Mouse (Mus musculus): Measurements from ENCODE around the gene Jkamp. TPM values are rescaled to one million over a fixed set of nuclear protein-coding genes. Genes with fewer than 3 reads are reported as not detected.

The Jkamp gene
- 33.2 and 48.3 TPM in 2 replicates for total RNA-seq (2012; rRNA removed)

DNA sequence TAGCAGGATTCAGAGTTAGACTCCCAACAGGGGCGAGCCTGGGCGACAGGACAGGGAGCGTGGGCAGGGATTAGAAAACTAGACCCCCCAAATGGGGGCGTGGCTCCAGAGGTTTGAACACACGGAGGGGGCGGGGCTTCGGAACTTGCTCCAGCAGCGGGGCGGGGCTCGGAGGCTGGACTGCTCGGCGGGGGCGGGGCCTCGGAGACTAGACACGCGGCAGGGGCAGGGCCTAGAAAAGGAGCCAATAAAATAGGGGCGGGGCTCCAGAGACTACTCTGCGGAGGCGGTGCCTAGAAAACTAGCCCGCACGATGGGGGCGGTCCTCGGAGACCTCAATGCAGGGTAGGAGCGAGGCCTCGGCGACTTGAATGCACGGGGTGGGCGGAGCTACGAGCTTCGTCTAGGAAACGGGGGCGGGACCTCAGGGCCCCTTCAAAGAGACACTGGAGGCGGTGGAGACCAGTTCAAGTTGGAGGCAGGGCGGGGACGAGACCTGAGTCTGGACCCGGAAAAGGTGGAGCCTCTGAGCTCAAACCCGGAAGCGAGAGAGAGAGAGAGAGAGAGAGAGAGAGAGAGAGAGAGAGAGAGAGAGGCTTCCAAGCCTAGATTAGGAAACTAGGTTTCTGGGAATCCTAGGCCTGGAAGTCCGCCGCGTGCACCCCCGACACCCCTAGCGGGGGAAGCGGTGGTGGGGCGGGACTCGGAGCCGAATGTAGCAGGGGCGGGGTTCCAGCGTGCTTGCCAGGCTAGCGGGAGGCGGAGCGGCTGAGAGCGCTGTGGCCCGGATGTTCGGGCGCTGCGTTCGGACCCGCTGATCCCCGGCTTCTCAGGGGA lies at the start of gene Jkamp, which contains the start of gene L3hypdh:
Jkamp (plus strand) TSS at position 261 of the 837 bp plus-strand sequence.
L3hypdh (minus strand) TSS at position 111 of the 837 bp plus-strand sequence.
- Histone ChIP-seq H3K9me3 (ENCODE audit: control insufficient read depth, insufficient read depth, low read depth, low read length) (no peaks in the 10 kb centered on the region), H3K36me3 (ENCODE audit: control insufficient read depth, insufficient read depth, low read length, poor library complexity, severe bottlenecking) (no peaks in the 10 kb centered on the region; the same call in 1 of the 2 replicates), H3K27ac (ENCODE audit: insufficient read depth, low read depth, low read length, poor library complexity, severe bottlenecking) (peak within 1 kb of the TSS; percentile 86), H3K9ac (ENCODE audit: insufficient read depth, low read depth, low read length, poor library complexity, severe bottlenecking) (peak within 1 kb of the TSS; percentile 84), H3K4me3 (ENCODE audit: insufficient read depth in 1 of 2, low read depth in 1 of 2, low read length in 2 of 2, poor library complexity in 1 of 2, severe bottlenecking in 1 of 2) (peak within 1 kb of the TSS; percentile 91 to 95), H3K4me1 (ENCODE audit: control insufficient read depth in 2 of 2, insufficient read depth in 2 of 2, low read length in 2 of 2, poor library complexity in 1 of 2) (peaks cover 3 to 5% of the 10 kb centered on the region in 2 experiments; a peak in 1 of 4 replicates)
- peak; percentile 99 for DNase-seq (ENCODE audit: low read depth, low spot score)
- in situ Hi-C loops (cut with MboI; ENCODE audit: low sequenced_read_pairs in 2 of 2, unreplicated experiment in 2 of 2), result no loop called here
- TF ChIP-seq ZNF384 (IDR thresholded peaks at IDR 0.05; ENCODE audit: low read depth, low read length) (no peak), HCFC1 (IDR thresholded peaks at IDR 0.05; ENCODE audit: borderline replicate concordance, insufficient read depth, low read length) (peak; percentile 52; the same call in 1 of the 2 replicates), MAFK (IDR thresholded peaks at IDR 0.05; ENCODE audit: insufficient read depth, low read depth, low read length) (no peak), ZC3H11A (IDR thresholded peaks at IDR 0.05; ENCODE audit: borderline replicate concordance, low read depth, low read length) (no peak)

DNA sequence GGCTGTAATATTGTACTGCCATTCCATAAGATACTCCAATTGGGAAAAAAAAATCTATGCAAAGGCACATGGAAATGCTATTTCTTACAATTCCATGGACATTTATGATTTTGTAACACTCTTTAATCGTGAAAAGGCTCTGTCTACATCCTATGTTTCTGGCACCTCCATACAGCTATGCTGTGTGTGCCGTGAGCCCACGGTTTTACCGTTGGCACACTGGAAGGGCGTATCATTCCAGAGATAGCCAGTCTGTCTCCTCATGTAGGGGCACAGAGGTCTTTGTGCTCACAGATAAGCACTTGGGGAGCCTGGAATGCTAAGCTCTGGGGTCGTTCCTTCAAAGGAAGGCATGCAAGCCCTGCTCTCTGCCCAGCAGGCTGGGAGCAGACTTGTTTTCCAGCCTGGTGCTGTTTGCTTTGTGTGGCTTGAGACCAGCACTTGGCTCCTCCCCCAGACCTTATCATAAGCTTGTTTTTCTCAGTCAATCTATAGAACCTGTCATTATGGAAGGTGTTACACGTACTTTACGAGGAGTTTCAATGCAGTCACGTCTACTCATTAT lies 49.2 kb upstream of the Jkamp start:
- TF ChIP-seq MAFK (IDR thresholded peaks at IDR 0.05; ENCODE audit: insufficient read depth, low read depth, low read length), result no peak
- no peak for TF ChIP-seq CHD2 (IDR thresholded peaks at IDR 0.05; ENCODE audit: low read depth, low read length)
- no peak for TF ChIP-seq ZC3H11A (IDR thresholded peaks at IDR 0.05; ENCODE audit: borderline replicate concordance, low read depth, low read length)
- TF ChIP-seq HCFC1 (IDR thresholded peaks at IDR 0.05; ENCODE audit: borderline replicate concordance, insufficient read depth, low read length), result no peak
- TF ChIP-seq ZNF384 (IDR thresholded peaks at IDR 0.05; ENCODE audit: low read depth, low read length), result no peak
- DNase-seq (ENCODE audit: low read depth, low spot score), result no peak
- in situ Hi-C loops (cut with MboI; ENCODE audit: low sequenced_read_pairs in 2 of 2, unreplicated experiment in 2 of 2), result loop anchor here in 1 of 2 experiments (25.0 kb wide), 1 partner anchor 274 kb away; no protein-coding TSS in a partner anchor

DNA sequence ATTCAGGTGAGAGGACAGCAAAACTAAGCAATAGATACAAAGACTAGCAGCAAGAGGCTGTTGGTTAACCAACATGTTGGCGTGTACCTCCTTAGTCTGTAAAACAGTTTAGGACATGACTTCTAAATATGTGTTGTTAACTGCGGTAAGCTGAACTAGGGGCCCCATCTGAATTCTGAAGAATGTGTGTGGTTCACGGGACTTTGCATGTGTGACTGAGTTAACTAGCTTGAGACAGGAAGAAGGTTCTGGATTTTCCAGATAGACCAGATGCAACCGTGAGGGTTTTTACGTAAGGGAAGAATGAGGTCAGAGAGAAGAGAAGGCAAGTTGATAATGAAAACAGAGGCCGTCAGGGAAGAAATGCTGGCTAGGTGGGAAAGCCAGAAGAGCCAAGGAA lies 48.3 kb upstream of the Jkamp start:
- H3K4me1 ChIP-seq (ENCODE audit: control insufficient read depth in 2 of 2, insufficient read depth in 2 of 2, low read length in 2 of 2, poor library complexity in 1 of 2), result no peaks in the 10 kb centered on the region
- DNase-seq (ENCODE audit: low read depth, low spot score), result no peak
- H3K9me3 ChIP-seq (ENCODE audit: control insufficient read depth, insufficient read depth, low read depth, low read length), result no peaks in the 10 kb centered on the region
- no peak overlapping the region for H3K27ac ChIP-seq (ENCODE audit: insufficient read depth, low read depth, low read length, poor library complexity, severe bottlenecking)
- no peaks in the 10 kb centered on the region for H3K36me3 ChIP-seq (ENCODE audit: control insufficient read depth, insufficient read depth, low read length, poor library complexity, severe bottlenecking)
- in situ Hi-C loops (cut with MboI; ENCODE audit: low sequenced_read_pairs in 2 of 2, unreplicated experiment in 2 of 2), result loop anchor here in 1 of 2 experiments (25.0 kb wide), 1 partner anchor 275 kb away; no protein-coding TSS in a partner anchor
- TF ChIP-seq MAFK (IDR thresholded peaks at IDR 0.05; ENCODE audit: insufficient read depth, low read depth, low read length), result no peak
- no peak for TF ChIP-seq ZC3H11A (IDR thresholded peaks at IDR 0.05; ENCODE audit: borderline replicate concordance, low read depth, low read length)
- TF ChIP-seq ZNF384 (IDR thresholded peaks at IDR 0.05; ENCODE audit: low read depth, low read length), result no peak
- no peak for TF ChIP-seq CHD2 (IDR thresholded peaks at IDR 0.05; ENCODE audit: low read depth, low read length)
- TF ChIP-seq HCFC1 (IDR thresholded peaks at IDR 0.05; ENCODE audit: borderline replicate concordance, insufficient read depth, low read length), result no peak
- H3K4me3 ChIP-seq (ENCODE audit: insufficient read depth in 1 of 2, low read depth in 1 of 2, low read length in 2 of 2, poor library complexity in 1 of 2, severe bottlenecking in 1 of 2), result no peak overlapping the region
- H3K9ac ChIP-seq (ENCODE audit: insufficient read depth, low read depth, low read length, poor library complexity, severe bottlenecking), result no peak overlapping the region

More for the DNA sequence above, 49.2 kb upstream of the Jkamp start:
- no peaks in the 10 kb centered on the region for H3K9me3 ChIP-seq (ENCODE audit: control insufficient read depth, insufficient read depth, low read depth, low read length)
- H3K4me3 ChIP-seq (ENCODE audit: insufficient read depth in 1 of 2, low read depth in 1 of 2, low read length in 2 of 2, poor library complexity in 1 of 2, severe bottlenecking in 1 of 2), result no peak overlapping the region
- no peaks in the 10 kb centered on the region for H3K36me3 ChIP-seq (ENCODE audit: control insufficient read depth, insufficient read depth, low read length, poor library complexity, severe bottlenecking)
- H3K27ac ChIP-seq (ENCODE audit: insufficient read depth, low read depth, low read length, poor library complexity, severe bottlenecking), result no peak overlapping the region
- no peak overlapping the region for H3K9ac ChIP-seq (ENCODE audit: insufficient read depth, low read depth, low read length, poor library complexity, severe bottlenecking)
- H3K4me1 ChIP-seq (ENCODE audit: control insufficient read depth in 2 of 2, insufficient read depth in 2 of 2, low read length in 2 of 2, poor library complexity in 1 of 2), result no peaks in the 10 kb centered on the region

DNA sequence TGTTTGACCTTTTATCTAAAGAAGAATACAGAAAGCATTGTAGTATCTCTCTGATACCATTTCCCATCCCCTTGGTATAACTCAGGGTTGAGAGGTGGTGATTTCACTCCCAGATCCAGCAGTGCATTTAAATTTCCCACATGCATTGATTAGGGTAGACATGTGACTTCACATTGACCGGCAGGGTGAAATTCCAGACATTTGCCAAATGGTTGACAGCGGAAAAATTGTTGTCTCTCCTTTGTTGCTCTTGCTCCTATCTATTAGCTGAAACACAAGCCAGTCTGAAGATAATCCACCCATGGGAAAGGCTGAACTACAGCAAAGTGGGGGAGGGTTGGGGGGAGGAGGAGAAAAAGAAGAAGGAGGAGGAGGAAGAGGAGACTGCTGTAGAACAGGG lies 46.5 kb upstream of the Jkamp start:
- H3K4me1 ChIP-seq (ENCODE audit: control insufficient read depth in 2 of 2, insufficient read depth in 2 of 2, low read length in 2 of 2, poor library complexity in 1 of 2), result no peaks in the 10 kb centered on the region
- no peak for DNase-seq (ENCODE audit: low read depth, low spot score)
- in situ Hi-C loops (cut with MboI; ENCODE audit: low sequenced_read_pairs in 2 of 2, unreplicated experiment in 2 of 2), result loop anchor here in 1 of 2 experiments (25.0 kb wide), 1 partner anchor 277 kb away; no protein-coding TSS in a partner anchor
- H3K9me3 ChIP-seq (ENCODE audit: control insufficient read depth, insufficient read depth, low read depth, low read length), result no peaks in the 10 kb centered on the region
- TF ChIP-seq ZC3H11A (IDR thresholded peaks at IDR 0.05; ENCODE audit: borderline replicate concordance, low read depth, low read length), result no peak
- TF ChIP-seq ZNF384 (IDR thresholded peaks at IDR 0.05; ENCODE audit: low read depth, low read length), result no peak
- no peak for TF ChIP-seq MAFK (IDR thresholded peaks at IDR 0.05; ENCODE audit: insufficient read depth, low read depth, low read length)
- TF ChIP-seq HCFC1 (IDR thresholded peaks at IDR 0.05; ENCODE audit: borderline replicate concordance, insufficient read depth, low read length), result no peak
- no peak for TF ChIP-seq CHD2 (IDR thresholded peaks at IDR 0.05; ENCODE audit: low read depth, low read length)
- no peak overlapping the region for H3K27ac ChIP-seq (ENCODE audit: insufficient read depth, low read depth, low read length, poor library complexity, severe bottlenecking)
- no peaks in the 10 kb centered on the region for H3K36me3 ChIP-seq (ENCODE audit: control insufficient read depth, insufficient read depth, low read length, poor library complexity, severe bottlenecking)
- H3K9ac ChIP-seq (ENCODE audit: insufficient read depth, low read depth, low read length, poor library complexity, severe bottlenecking), result no peak overlapping the region
- H3K4me3 ChIP-seq (ENCODE audit: insufficient read depth in 1 of 2, low read depth in 1 of 2, low read length in 2 of 2, poor library complexity in 1 of 2, severe bottlenecking in 1 of 2), result no peak overlapping the region
